Mouse (Mus musculus): Measurements from ENCODE around the gene Mthfd1l. TPM values are rescaled to one million over a fixed set of nuclear protein-coding genes. Genes with fewer than 3 reads are reported as not detected.
"Not testable (repeated sequence)": the region's sequence is repeated elsewhere in the genome, so short reads cannot be mapped to it uniquely, and the experiment has no call there.

The Mthfd1l gene
- polyA plus RNA-seq, 1 experiment, result 0.77 TPM

DNA sequence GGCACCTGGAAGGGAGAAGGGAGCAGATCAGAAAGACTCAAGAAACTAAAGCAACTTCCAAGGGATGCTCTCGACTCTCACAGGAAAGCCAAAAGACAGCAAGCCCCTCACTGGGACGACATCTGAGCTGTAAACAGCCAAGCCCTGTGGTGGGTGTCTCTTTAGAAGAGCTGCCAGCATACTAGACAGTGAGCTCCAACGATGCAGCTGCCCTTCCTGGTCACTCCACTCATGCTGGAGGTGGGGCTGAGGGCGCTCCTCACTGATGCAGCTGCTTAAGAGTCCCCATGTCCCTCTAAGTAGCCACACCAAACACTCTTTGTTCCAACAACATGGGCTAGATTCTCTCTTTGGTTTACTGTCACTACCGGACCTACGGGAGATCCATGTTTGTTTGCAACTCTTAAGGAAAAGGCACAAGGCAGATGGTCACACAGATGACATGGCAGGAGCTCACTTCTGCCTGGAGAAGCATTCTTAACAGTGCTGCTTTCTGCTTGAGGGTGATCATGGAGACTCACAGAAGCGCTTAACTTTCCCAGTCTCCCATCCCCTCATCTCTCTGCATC, 96.4 kb downstream of the Mthfd1l start:
- H3K4me1 ChIP-seq (ENCODE audit: control insufficient read depth, insufficient read depth, low read length), result no peaks in the 10 kb centered on the region
- DNase-seq, result no peak
- no peak overlapping the region for H3K4me3 ChIP-seq (ENCODE audit: insufficient read depth, low read depth, low read length)
- WGBS, result 87% methylated on average over 7 of the region's 7 CpGs
- H3K27me3 ChIP-seq (replicated peaks; ENCODE audit: control insufficient read depth, insufficient read depth, low read length), result no peaks in the 10 kb centered on the region
- H3K36me3 ChIP-seq (ENCODE audit: control insufficient read depth, insufficient read depth, low read length), result no peaks in the 10 kb centered on the region
- no peak for TF ChIP-seq CTCF (conservative IDR thresholded peaks at IDR 0.05; ENCODE audit: insufficient read depth, insufficient read length, low read depth, low read length)
- TF ChIP-seq POLR2A (IDR thresholded peaks at IDR 0.05; ENCODE audit: low read depth, low read length), result no peak
- H3K27ac ChIP-seq (ENCODE audit: insufficient read depth, low read depth, low read length), result no peak overlapping the region

GRCm38 (mm10) chr10:4070061-4070460, 97.1 kb downstream of the Mthfd1l start:
- 96% methylated on average over 7 of the region's 7 CpGs for WGBS

DNA sequence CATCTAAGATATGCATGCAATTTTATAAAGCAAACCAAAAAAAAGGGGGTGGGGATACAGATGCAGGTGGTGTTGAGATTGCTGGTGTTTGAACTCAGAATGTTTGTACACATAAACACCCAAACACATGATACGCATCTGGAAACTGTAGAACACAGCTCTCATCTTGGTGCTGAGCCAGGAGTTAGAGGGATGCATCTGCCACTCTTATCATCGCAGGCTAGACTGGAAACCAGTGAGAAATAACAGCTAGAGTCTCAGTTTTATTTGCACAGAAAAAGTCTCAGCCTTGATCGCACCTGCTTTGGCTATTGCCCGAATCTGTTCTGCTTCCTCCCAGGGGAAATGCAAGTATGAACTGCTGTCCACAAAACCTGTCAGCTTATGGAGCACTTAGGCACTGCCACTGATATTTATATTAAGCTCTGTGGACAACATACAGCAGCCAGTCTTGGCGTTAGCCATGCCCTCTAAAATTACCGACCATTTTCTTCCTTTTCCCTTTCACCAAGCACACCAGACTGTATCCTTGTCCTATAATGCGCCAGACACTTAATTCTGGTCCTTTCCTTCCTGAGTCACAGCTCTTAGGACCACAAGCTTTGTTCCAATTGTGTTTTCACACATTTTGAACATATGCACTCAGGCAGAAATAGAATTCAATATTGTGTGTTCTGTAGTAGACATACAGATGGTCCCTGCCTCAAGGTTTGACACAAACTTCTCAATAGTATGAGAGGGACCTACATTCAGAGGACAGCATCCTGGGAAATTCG, 98.3 kb downstream of the Mthfd1l start:
- Histone ChIP-seq H3K36me3 (ENCODE audit: control insufficient read depth, insufficient read depth, low read length) (no peaks in the 10 kb centered on the region), H3K27ac (ENCODE audit: insufficient read depth, low read depth, low read length) (no peak overlapping the region), H3K27me3 (replicated peaks; ENCODE audit: control insufficient read depth, insufficient read depth, low read length) (no peaks in the 10 kb centered on the region), H3K4me3 (ENCODE audit: insufficient read depth, low read depth, low read length) (no peak overlapping the region), H3K4me1 (ENCODE audit: control insufficient read depth, insufficient read depth, low read length) (no peaks in the 10 kb centered on the region)
- no peak for DNase-seq
- WGBS, result 87% methylated on average over 8 of the region's 8 CpGs
- TF ChIP-seq CTCF (conservative IDR thresholded peaks at IDR 0.05; ENCODE audit: insufficient read depth, insufficient read length, low read depth, low read length) (no peak), POLR2A (IDR thresholded peaks at IDR 0.05; ENCODE audit: low read depth, low read length) (no peak)

More at GRCm38 (mm10) chr10:4070061-4070460, 97.1 kb downstream of the Mthfd1l start:
- no peak overlapping the region for H3K27ac ChIP-seq (ENCODE audit: insufficient read depth, low read depth, low read length)
- H3K36me3 ChIP-seq (ENCODE audit: control insufficient read depth, insufficient read depth, low read length), result no peaks in the 10 kb centered on the region
- no peaks in the 10 kb centered on the region for H3K27me3 ChIP-seq (replicated peaks; ENCODE audit: control insufficient read depth, insufficient read depth, low read length)
- no peak overlapping the region for H3K4me3 ChIP-seq (ENCODE audit: insufficient read depth, low read depth, low read length)
- H3K4me1 ChIP-seq (ENCODE audit: control insufficient read depth, insufficient read depth, low read length), result no peaks in the 10 kb centered on the region
- TF ChIP-seq POLR2A (IDR thresholded peaks at IDR 0.05; ENCODE audit: low read depth, low read length) (no peak), CTCF (conservative IDR thresholded peaks at IDR 0.05; ENCODE audit: insufficient read depth, insufficient read length, low read depth, low read length) (no peak)
- DNase-seq, result no peak

DNA sequence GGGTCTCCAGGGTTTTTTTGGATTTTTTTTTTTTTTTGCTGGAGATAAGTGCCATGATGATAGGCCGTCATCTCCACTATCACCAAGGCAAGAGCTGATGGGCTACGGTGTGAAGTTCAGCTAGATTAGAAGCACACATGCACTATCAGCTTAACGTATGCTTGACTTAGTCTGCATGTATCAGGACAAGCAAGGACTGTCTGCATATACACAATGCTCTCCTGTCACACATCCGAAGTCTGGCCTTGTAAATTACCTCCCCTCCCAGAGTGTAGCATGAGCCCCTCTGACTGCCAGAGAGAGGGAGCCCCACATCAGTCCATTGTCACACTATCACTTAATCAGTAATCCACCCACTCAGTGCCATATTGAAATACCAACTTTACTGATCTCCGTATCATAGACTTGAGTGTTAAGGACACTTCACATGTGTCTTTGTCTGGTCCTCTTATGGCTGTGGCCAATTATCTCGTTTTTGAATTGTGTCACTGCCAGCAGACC, 99.0 kb downstream of the Mthfd1l start:
- Histone ChIP-seq H3K27ac (ENCODE audit: insufficient read depth, low read depth, low read length) (no peak overlapping the region), H3K27me3 (replicated peaks; ENCODE audit: control insufficient read depth, insufficient read depth, low read length) (no peaks in the 10 kb centered on the region), H3K4me1 (ENCODE audit: control insufficient read depth, insufficient read depth, low read length) (no peaks in the 10 kb centered on the region), H3K36me3 (ENCODE audit: control insufficient read depth, insufficient read depth, low read length) (no peaks in the 10 kb centered on the region), H3K4me3 (ENCODE audit: insufficient read depth, low read depth, low read length) (no peak overlapping the region)
- WGBS, result 90% methylated on average over 6 of the region's 6 CpGs
- DNase-seq, result no peak
- TF ChIP-seq CTCF (conservative IDR thresholded peaks at IDR 0.05; ENCODE audit: insufficient read depth, insufficient read length, low read depth, low read length), result no peak
- TF ChIP-seq POLR2A (IDR thresholded peaks at IDR 0.05; ENCODE audit: low read depth, low read length), result no peak

DNA sequence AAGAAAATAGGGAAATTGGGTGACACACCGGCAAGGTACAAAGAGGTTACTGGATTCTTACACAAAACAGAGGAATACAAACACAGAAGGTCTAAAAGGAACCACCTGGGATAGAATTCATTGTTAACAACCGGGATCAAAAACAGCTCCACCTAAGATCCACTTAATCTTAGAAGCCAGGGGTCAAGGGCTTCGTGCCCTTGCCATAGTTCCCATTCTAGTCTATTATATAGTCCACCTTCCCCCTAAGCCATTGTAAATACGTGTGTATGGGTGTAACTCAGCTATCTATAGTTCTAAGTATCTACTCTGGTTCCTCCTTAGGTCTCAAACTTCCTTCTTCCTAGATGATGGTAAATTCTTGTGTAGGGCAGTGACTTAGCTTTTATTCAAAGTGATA, 99.6 kb downstream of the Mthfd1l start:
- WGBS, result 91% methylated on average over 4 of the region's 4 CpGs
- H3K4me3 ChIP-seq (ENCODE audit: insufficient read depth, low read depth, low read length); H3K27ac ChIP-seq (ENCODE audit: insufficient read depth, low read depth, low read length); H3K4me1 ChIP-seq (ENCODE audit: control insufficient read depth, insufficient read depth, low read length); H3K36me3 ChIP-seq (ENCODE audit: control insufficient read depth, insufficient read depth, low read length); DNase-seq; H3K27me3 ChIP-seq (replicated peaks; ENCODE audit: control insufficient read depth, insufficient read depth, low read length): not testable (repeated sequence)

- Histone ChIP-seq H3K4me3 (ENCODE audit: insufficient read depth, low read depth, low read length) (no peak overlapping the region), H3K27ac (ENCODE audit: insufficient read depth, low read depth, low read length) (no peak overlapping the region), H3K4me1 (ENCODE audit: control insufficient read depth, insufficient read depth, low read length) (0 out of 2 replicates have a peak, but pooled peaks cover 2% of the 10 kb centered on the region), H3K36me3 (ENCODE audit: control insufficient read depth, insufficient read depth, low read length) (no peaks in the 10 kb centered on the region), H3K27me3 (replicated peaks; ENCODE audit: control insufficient read depth, insufficient read depth, low read length) (no peaks in the 10 kb centered on the region)
- WGBS, result 80% methylated on average over 9 of the region's 9 CpGs
- no peak for TF ChIP-seq CTCF (conservative IDR thresholded peaks at IDR 0.05; ENCODE audit: insufficient read depth, insufficient read length, low read depth, low read length)
- TF ChIP-seq POLR2A (IDR thresholded peaks at IDR 0.05; ENCODE audit: low read depth, low read length), result no peak
- no peak for DNase-seq
These were observed 105.4 kb downstream of the Mthfd1l start for GRCm38 (mm10) chr10:4078220-4078840.

GRCm38 (mm10) chr10:4078979-4079630, 106.2 kb downstream of the Mthfd1l start:
- peak; percentile 59 for DNase-seq
- no peak overlapping the region for H3K4me3 ChIP-seq (ENCODE audit: insufficient read depth, low read depth, low read length)
- 50% methylated on average over 8 of the region's 8 CpGs for WGBS
- 0 out of 2 replicates have a peak, but pooled peaks cover 2% of the 10 kb centered on the region for H3K4me1 ChIP-seq (ENCODE audit: control insufficient read depth, insufficient read depth, low read length)
- H3K27me3 ChIP-seq (replicated peaks; ENCODE audit: control insufficient read depth, insufficient read depth, low read length), result no peaks in the 10 kb centered on the region
- H3K36me3 ChIP-seq (ENCODE audit: control insufficient read depth, insufficient read depth, low read length), result no peaks in the 10 kb centered on the region
- TF ChIP-seq POLR2A (IDR thresholded peaks at IDR 0.05; ENCODE audit: low read depth, low read length) (no peak), CTCF (conservative IDR thresholded peaks at IDR 0.05; ENCODE audit: insufficient read depth, insufficient read length, low read depth, low read length) (no peak)
- H3K27ac ChIP-seq (ENCODE audit: insufficient read depth, low read depth, low read length), result peak overlapping the region; percentile 88

Measured in kidney, adult 2 months (tissue).